Mouse (Mus musculus) lung, adult 2 months (tissue): ENCODE measurements at regions not wholly inside any gene's neighbourhood (a gene's known extent, or its start where the extent isn't known, plus 50 kb on each side); places are given as distances from the start of the nearest gene placed in this dataset.
A peak's percentile ranks its signal among the peaks of the same experiment; 100 is the strongest.

Source experiments
- DNase-seq: peaks from one replicate; pipeline ENCODE4 v3.0.0; 2022
- H3K4me1 ChIP-seq: fragments of 200-500 bp; 2 replicates; pipeline ENCODE4 v1.6.1; 2011; ENCODE audit warnings: low read length; ENCODE audit not compliant: control insufficient read depth, insufficient read depth
- H3K4me3 ChIP-seq: fragments of 200-500 bp; replicated peaks from 2 replicates; pipeline ENCODE3; 2011; ENCODE audit warnings: low read depth, mild to moderate bottlenecking, control low read depth, low read length; ENCODE audit errors: extremely low read depth
- CTCF ChIP-seq: fragments of 200-500 bp; IDR thresholded peaks from 2 replicates; pipeline ENCODE4 v1.5.1; 2011; ENCODE audit warnings: mild to moderate bottlenecking, low read length, control low read depth; ENCODE audit not compliant: insufficient read depth
- POLR2A ChIP-seq: fragments of 200-500 bp; IDR thresholded peaks from 2 replicates; pipeline ENCODE4 v1.6.1; 2011; ENCODE audit warnings: low read depth, mild to moderate bottlenecking, control low read depth, low read length, borderline replicate concordance; ENCODE audit errors: extremely low read depth
- WGBS: fragments of 180-500 bp; shearing (Covaris S2); methylation state at CpG from one replicate; pipeline ENCODE4 v1.1.7; 2018; 5-methylcytosine and 5-hydroxymethylcytosine counted together

DNA sequence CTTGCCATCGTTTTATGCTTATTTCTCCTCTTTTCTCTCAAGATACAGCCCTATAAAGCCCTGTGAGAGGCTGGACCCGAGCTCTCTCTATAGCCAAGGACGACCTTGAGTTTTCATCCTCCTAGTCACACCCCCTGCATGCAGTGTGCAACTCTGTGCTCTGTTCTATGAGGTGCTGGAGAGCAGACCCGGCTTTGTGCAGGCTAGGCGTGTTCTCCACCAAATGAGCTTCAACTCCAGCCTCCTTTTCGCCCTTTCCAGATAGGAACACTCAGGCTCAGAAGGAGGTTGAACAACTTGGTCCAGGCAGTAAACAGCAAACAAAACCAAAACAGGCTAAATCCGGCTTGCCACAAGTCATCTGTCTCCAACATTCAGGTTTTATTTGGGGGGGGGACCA, 67.8 kb upstream of the Acbd6 start:
- Histone ChIP-seq H3K4me1 (peaks cover 5% of the 10 kb centered on the region), H3K4me3 (no peak overlapping the region)
- TF ChIP-seq POLR2A, result no peak
- no peak for TF ChIP-seq CTCF
- DNase-seq, result no peak
- 64% methylated on average over 7 of the region's 7 CpGs for WGBS

DNA sequence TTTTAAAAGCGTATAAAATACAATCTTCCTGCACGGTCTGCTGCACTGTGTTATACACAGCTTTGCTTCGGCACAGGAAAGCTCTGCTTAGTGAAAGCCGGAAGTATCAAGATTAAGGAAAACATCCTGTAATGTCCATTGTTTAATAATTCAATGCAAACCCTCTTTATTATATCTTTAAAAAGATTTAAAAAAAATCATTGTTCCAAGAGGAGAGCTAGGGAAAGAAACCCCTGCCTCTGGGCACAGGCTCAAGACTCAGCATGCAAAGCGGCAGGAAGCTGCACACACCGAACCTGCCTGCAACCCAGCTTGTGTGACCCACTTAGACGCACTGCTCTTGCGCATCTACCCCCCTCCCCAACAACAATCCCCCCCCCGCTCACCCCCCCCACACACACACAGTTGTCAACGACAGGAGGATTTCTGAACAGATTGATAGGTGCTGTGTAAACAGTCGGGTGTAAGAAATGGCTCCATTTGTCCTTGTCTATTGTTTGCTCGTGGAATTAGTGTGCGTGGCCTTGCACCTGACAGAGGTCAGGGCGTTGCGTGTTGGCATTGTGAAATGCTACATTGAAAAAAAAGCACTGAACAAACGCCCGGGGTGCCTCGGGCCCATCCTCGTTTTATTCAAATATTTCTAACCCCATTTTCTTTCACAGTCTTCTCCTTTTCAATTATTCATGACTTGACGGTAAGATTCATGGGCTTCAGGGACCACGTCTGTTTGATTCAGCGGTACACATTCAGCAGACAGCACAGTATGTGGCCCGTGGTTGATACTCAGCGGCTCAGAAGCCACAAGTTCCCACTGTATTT, 66.5 kb upstream of the Acbd6 start:
- peaks cover 5% of the 10 kb centered on the region for H3K4me1 ChIP-seq
- TF ChIP-seq CTCF, result no peak
- no peak; the same call in 1 of the 2 replicates for TF ChIP-seq POLR2A
- DNase-seq, result no peak
- peak overlapping the region; percentile 38 for H3K4me3 ChIP-seq
- 27% methylated on average over 24 of the region's 24 CpGs for WGBS

DNA sequence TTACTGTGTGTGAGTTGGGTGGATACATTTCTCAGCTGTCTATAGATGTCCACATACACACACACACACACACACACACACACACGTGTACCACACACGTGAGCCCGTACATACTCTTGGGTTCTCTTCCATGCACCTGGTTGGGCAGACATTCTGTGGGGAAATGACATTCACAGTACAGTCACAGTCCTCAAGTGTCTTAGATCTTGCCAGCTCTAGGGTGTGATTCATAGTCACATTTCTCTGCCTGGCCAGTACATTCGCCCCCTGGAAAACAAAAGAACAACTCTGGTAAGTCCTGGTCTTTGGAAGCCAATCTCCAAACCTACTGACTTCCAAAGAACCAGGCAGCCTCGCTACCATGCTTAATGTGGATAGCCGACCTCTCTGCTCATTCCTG, 64.6 kb upstream of the Acbd6 start:
- DNase-seq, result no peak
- TF ChIP-seq POLR2A, result no peak
- no peak for TF ChIP-seq CTCF
- Histone ChIP-seq H3K4me1 (peaks cover 5% of the 10 kb centered on the region), H3K4me3 (no peak overlapping the region)
- 86% methylated on average over 6 of the region's 6 CpGs for WGBS

DNA sequence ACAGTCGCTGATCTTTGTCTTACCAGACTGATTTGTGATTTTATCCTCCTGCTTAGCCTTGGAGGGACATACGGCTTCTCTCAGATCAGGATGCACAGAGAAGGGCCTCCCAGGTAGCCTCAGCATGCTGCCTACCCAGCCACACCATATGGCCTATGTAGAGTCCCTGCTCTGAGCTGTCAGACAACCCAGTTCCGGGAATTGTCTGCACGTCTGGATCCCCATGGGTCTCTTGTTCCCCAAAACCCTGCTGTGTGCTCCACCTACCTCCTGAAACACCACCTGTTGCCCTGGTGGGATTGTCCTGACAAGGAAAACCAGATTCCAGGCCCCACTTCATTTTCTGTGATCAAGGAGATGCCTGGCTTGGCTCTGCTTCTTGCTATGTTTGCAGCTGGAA, 64.1 kb upstream of the Acbd6 start:
- no peak for DNase-seq
- H3K4me3 ChIP-seq, result no peak overlapping the region
- WGBS, result 71% methylated on average over 4 of the region's 4 CpGs
- TF ChIP-seq CTCF (no peak), POLR2A (no peak)
- peaks cover 5% of the 10 kb centered on the region for H3K4me1 ChIP-seq

DNA sequence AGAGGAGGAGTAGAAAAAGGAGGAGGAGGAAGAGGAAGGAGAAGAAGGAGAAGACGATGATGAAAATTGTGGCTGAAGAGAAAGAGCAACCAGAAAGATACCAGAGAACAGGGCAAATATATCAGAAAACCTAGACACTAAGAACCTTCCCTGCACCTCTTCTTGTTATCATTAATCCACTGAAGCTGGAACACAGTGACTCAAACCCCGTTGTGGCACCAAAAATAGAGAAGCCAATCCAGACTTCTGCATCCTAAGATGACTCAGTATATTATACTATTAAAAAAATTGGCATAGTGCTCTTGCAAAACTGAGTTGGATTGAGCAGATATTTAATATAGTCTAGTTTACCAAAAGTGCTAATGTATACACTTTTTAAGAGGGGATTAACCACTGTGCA, 63.6 kb upstream of the Acbd6 start:
- WGBS, result 72% methylated on average over 2 of the region's 2 CpGs
- no peak for DNase-seq
- H3K4me3 ChIP-seq, result no peak overlapping the region
- no peak for TF ChIP-seq CTCF
- H3K4me1 ChIP-seq, result peaks cover 4% of the 10 kb centered on the region; the same call in 1 of the 2 replicates

DNA sequence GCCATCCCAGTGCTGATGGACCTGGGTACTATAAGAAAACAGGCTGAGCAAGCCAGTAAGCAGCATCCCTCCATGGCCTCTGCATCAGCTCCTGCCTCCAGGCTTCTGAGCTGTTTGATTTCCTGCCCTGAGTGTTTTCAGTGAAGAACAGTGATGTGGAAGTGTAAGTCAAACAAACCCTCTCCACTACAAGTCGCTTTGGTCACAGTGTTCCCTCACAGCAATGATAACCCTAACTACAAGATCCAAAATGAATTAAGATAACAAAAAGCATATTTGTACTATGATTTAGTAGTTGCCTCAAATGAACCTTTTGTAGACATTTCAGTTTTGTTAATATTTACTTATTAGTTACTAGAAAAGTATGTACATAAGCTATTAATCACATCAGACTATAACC, 58.2 kb upstream of the Acbd6 start:
- Histone ChIP-seq H3K4me1 (0 out of 2 replicates have a peak, but pooled peaks cover under 1% of the 10 kb centered on the region), H3K4me3 (no peak overlapping the region)
- TF ChIP-seq CTCF (no peak), POLR2A (no peak)
- no peak for DNase-seq
- WGBS, result 65% methylated on average over 1 of the region's 1 CpGs

DNA sequence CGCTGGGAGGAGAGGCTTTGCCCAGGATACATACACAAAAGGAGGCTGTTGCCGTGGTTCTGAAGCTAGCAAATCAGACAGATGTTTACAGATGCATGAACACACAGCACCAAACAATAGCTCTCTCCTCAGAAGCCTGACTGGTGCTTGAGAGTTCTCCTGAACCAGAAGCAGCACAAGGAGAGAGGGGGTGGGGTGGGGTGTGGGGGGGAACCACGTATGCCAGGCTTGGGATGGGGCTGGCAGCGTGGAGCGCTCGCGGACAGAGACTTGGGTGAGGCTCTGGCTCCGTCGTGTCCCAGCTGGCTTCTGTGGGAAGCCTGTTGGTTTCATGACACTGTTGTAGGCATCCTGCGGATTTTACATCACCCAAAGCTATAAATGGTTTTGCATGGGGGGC, 55.1 kb upstream of the Acbd6 start:
- Histone ChIP-seq H3K4me3 (no peak overlapping the region), H3K4me1 (0 out of 2 replicates have a peak, but pooled peaks cover 2% of the 10 kb centered on the region)
- no peak for DNase-seq
- TF ChIP-seq CTCF (no peak), POLR2A (no peak)
- 65% methylated on average over 10 of the region's 10 CpGs for WGBS

DNA sequence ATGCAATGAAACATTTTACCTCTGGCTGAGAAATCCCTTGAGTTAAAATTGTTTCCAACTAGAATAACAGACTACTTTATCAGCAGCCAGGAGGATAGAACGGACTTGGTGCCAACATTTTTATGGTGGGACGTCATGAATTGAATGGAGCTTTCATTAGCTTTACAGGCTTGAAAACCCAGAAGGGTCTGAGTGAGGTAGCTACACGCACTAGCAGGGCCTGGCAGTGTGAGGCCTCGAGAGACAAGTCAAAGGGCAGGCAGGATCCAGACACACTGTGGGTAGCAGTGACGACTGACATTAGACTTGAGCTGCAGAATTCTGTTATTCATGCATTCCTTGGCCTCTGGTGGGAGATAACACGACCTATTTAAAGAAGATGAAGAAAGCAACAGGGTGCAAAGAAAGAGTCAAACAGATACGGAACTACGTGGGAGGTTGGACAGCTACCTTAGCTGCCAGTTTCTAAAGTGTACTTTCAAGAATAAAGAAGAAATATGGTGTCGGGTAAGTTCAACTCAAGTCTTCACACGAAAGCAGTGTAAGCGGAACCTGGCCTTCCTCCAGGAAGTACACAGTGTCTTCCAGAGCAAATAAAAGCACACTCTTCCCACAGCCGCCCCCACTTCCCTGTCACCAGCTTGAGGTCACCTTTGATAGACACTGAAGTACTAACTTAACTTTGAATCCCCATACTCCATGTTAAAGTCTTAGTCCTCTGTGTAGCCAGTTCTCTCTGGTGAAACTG, 53.2 kb upstream of the Acbd6 start:
- Histone ChIP-seq H3K4me3 (no peak overlapping the region), H3K4me1 (0 out of 2 replicates have a peak, but pooled peaks cover 2% of the 10 kb centered on the region)
- TF ChIP-seq POLR2A (no peak), CTCF (no peak)
- no peak for DNase-seq
- 40% methylated on average over 12 of the region's 12 CpGs for WGBS

DNA sequence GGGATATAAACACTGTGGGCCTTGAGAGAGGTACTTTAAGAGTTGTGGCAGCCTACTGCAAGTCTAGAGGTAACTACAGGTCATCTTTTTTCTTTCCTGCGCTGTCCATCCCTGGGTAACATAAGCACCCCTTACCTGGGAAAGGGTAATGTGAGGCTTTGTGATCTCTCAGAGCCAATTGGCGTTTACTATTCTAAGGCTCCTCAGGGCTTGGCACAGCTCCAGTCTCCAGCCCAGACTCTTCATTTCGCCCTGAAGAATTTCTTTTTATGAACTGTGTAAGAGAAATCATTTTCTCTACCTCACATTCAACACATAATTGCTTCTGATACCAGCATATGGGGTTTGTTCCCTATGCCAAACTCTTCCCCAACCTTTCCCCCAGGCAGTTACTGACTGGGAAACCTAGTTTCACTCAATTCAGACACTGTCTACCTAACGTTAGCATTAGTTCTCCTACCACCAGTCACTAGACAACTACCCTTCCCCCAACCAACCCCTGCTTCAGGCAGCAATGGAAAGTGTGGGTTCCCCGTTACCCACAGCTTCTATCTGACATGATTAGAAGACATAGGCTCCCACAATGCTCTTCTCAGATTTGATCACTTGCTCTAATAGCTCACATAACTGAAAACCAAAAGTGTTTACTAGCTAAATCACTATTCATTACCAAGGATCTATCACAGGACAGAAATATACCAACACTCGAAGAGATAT, 52.4 kb upstream of the Acbd6 start:
- WGBS, result 61% methylated on average over 6 of the region's 6 CpGs
- TF ChIP-seq CTCF, result no peak
- no peak for TF ChIP-seq POLR2A
- DNase-seq, result no peak

More for the DNA sequence above, 52.4 kb upstream of the Acbd6 start:
- 0 out of 2 replicates have a peak, but pooled peaks cover 2% of the 10 kb centered on the region for H3K4me1 ChIP-seq
- H3K4me3 ChIP-seq, result no peak overlapping the region
